Mouse (Mus musculus): ENCODE results near the gene Setd4. TPM values are rescaled to one million over a fixed set of nuclear protein-coding genes. Genes with fewer than 3 reads are reported as not detected.

Setd4 gene
- total RNA-seq, 1 experiment from 2014 or later = 12.5 TPM

DNA sequence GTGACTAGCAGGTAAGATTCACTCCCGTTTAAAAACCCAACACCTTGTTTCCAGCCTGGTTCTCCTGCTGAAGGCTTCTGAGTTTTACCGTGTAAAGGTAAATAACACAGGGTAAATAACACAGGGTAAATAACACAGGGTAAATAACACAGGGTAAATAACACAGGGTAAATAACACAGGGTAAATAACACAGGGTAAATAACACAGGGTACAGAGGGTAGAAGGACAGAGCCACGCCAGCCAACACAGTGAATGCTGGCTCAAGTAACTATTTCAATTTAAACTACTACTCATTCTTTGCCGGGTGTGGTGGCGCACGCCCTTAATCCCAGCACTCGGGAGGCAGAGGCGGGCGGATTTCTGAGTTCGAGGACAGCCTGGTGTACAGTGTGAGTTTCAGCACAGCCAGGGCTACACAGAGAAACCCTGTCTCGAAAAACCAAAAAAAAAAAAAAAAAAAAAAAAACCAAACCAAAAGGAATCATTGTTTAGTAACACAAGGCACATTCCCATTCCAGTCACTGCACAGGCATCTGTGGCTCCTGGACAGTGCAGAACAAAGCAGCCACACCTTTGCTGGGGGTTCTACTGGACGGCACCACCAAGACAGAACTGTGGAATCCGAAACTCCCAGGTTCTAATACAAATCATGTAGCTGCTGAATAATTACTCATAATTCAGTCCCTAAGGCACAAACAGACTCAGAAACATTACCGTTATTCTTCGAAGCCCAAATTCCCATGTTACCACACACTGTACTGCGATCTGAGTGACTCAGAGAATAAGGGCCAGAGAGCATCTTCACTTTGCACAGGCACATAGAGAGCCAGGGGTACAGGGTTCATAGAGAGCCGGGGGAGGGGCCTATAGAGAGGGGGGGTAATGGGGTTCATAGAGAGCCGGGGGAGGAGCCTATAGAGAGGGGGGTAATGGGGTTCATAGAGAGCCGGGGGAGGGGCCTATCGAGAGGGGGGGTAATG is 12.1 kb downstream of the Setd4 start:
- DNase-seq = no peak

DNA sequence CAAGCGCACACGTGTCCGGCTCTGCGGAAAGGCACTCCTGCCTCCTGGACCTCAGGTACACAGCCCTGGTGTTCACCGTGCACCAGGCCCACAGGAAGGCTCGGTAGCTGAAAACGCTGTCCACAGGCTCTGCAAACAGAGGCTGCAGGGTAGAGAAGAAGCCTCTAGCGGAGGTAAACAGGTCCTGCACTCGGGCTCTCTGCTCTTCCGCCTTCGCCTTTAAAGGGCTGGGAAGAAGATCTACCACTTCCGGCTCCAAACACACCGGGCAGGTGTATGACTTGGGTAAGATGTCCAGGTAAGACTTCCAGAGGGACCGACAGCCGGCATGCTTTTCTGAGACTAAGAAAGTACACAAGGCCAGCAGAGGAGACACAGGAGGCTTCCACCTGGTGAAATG is 12.9 kb downstream of the Setd4 start:
- no peak for DNase-seq

DNA sequence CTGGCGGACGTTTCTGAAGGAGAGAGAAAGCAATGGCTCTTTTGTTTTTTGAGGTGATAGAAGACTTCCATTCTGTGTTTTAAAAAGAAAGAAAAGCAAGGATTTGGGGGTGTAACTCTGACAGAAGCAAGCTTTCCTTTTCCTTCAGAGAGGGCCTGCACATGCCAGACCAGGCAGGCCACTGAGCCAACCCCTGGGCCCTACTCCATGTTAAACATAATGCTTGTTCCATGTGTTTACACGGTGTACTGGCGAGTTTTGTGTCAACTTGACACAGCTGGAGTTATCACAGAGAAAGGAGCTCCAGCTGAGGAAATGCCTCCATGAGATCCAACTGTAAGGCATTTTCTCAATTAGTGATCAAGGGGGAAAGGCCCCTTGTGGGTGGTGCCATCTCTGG is 15.6 kb downstream of the Setd4 start:
- no peak for DNase-seq

DNA sequence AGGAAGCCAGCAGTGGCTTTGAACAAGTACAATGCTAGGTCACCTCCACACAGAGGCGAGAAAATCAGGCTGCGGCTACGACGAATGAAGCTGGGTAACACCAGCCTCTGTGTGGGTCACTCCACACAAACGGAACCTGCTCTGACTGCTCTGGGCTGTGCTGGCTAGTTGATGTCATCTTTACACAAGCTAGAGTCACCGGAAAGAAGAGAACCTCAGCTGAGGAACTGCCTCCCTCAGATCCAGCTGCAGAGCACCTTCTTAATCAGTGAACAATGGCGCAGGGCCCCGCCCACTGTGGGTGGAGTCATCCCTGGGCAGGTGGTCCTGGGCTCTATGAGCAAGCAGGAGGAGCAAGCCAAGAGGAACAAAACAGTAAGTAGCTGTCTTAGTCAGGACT is 17.5 kb downstream of the Setd4 start:
- DNase-seq = no peak

DNA sequence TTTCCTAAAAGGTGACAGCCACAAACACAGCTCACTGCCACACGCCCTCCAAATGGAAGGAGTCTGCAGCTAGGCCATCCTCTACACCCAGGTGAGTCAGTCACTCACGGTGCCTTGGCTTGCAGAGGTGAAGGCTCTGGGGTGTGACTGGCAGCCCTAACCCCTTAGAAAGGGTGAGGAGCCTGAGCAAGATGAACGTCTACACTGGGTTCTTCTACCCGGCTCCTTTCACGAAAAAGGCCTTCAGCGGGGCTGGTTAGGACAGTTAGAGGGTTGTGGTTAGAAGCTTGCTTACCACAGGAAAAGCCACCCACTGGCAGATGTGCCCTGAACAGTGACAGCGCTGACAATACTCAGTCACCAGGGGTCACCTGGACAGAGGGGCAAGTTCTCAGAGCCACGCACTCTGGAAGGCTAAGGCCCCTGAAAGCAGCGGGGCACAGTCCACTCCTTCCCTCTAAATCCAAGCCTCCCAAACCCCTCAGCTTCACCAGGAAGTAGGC is 18.1 kb downstream of the Setd4 start:
- no peak for DNase-seq

DNA sequence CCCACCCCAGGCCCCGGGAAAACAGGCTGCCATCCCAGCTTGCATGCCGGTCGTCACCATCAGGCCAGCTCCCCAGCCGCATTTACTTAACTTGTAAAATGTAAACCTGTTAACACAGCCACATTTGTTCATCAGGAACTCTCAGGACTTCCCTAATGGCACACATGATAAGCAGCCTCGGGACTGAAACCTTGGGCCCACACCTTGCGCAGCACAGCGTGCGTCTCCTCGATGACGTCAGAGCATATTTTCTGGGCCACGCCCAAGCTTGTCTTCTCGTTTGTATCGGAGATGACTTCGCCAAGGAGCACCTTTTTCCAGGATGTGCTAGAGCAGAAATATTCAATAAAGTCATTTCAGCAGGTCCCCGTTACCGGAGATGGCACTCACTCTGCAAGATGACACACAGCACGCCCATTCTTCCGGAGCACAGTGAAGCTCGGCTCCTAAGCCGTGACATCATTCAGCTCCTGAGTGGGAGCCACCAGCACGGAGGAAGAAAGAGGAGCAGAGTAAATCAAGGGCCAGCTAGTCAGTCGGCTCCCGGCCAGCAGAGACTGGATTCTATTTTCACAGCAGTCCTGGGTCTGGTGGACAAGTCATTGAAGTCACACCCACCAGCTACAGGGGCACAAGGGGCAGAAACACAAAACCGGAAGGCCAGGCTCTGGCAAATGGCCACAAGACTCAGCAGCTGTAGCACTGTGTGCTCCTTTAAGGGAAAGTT is 18.7 kb downstream of the Setd4 start:
- DNase-seq = no peak

DNA sequence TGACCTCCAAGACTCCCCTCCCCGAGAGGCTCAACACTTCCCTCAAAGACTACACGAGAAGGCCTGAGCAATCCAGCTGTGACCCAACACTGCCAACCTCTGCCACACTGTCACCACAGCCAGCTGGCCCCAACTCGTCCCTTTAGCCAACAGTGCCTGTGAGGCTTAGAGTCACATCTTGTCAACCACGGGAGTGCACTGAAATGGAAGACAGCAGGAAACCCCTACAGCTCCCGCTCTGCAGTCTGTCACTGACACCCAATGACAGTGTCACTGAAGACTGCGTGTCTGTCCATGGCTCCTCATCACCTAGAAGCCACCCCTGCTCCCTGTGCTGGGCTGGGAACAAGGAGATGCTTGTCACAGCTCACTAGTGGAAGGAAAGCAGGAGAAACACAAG is 22.7 kb downstream of the Setd4 start:
- DNase-seq = no peak

DNA sequence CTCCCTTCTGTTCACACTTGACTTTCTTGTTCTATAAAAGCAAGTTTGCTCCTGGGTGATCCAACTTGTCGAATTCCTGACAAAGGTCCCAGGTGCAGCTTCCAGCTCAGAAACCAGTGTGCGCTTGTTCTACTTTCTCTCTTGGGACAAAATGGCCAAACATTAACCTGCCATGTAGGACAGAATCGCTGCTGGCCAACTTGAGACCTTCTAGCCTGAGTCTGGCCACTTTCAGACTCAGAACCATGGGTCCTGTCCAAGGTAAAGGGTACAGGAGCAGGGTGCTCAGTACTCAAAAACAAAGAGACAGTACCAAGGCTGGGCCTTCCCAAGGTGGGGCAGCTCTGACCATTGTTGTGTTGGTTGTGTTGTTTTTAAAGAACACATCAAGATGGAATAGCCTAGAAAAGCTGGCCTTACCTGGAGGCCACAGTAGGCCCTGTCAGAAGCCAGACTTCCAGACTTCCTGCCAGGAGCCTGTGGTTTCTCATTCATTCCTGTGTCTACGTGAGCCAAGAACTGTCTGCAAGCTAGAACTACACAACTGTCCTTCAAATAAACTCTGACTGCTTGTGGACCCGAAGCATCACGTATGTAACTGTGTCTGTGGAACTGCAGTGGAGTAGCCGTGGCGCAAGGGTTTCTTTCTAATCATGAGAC is 25.4 kb downstream of the Setd4 start:
- no peak for DNase-seq

DNA sequence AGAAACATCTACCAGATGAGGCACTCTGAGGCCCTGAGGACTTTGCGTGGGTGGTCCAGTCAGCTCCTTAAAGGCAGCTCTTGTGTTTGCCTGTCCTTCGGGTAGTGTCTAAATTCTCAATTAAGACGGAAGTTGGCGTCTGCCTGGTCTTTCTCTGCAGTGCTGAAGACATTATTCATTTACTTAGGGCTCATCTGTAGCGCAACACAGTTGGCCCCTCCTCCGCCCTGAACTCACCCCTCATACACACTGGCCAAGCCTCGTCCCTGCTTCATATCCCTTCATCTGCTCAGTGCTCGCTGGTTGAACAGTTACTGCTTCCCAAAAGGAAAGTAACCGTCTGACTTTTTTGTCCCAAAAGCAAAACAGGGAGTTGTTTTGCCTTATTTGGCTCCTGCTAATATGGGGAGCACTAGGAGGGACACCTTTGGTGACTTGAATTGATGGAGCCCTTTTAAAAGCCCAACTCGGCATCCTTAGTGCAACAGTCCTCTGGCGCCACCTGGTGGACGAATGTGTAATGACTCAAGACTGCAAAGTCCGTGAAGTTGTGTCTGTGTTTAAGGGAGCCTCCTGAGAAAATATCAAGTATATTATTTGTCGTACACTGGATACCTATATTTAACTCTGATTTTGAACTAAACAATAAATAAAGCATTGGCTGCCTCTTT is 27.3 kb downstream of the Setd4 start:
- DNase-seq = peak; percentile 83

DNA sequence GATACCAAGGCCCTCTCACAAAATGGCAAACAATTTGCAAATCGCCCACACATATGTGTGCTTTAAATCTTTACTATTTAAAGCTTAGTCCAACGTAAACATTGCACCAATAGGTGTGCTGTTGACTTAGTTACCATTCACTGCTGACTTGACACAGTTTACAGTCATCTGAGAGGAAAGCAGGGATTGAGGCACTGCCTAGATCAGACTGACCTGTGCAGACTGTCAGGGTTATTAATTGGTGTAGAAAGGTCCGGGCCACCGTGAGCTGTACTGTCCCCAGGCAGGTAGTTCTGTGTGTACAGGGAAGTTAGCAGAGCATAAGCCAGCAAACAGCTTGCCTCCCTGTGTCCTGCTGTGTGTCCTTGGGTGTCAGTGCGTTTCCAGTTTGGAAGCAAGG is 28.3 kb downstream of the Setd4 start:
- no peak for DNase-seq

DNA sequence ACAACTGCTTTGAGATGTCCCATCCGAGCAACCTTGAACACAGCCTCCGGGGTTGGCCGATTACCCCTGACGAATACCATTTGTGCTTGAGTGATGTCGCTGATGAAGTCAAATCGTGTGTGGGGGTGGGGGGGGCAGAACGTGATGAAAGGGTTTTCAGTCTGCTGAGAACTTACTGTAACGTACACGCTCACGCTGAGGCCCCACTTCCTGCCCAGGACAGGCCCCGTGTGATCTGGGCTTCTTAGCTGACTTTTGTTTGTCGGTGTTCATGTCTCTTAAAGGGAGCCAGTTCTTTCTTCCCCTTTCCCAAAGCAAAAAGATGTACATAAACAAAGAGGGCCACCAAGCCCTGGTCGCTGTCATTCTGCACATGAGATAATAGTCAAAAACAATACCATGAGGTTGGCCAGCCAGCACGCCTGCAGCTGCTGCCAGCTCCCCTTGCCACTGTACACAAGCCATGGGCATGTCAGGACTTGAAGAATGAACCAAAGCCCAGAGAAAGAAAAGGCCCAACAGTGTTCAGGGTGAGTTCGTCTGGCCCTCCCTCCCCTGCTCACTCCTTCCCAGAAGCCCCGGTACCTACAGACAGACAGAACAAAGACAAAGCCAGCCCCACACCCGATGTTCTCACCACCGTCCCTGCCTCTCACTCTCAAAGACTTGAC is 29.2 kb downstream of the Setd4 start:
- DNase-seq = no peak

DNA sequence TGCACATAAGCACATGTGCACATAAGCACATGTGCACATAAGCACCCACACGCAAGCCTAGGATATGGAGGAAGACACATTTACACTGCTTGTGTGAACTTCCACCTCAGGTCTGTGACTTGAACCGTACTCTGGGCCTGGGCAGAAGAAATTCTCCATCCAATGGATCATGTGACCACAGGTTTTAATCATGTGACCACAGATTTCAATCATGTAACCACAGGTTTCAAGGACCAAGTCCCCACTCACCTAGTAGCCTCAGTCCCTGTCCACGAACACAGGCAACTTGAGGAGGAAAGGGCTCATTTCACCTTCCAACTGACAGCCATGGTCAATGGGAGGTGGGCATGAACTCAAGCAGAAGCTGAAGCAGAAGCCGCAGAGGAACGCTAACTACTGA is 30.4 kb downstream of the Setd4 start:
- no peak for DNase-seq

DNA sequence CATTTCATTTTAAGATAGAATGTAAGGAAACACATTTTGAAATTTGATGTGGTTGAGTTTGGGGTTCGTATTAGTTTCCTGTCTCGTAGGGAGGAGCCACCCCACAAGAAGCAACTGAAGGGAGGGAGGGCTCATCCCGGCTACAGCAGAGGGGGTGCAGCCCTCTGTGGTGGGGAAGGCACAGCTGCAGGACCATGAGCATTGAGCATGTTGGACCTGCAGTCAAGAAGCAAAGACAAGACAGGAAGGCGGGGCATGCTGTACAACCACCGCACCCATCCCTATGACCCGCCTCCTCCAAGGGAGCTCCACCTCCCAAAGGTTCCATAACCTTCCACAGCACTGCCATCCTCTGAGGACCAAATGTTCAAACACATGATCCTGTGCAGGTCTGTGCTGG is 31.5 kb downstream of the Setd4 start:
- DNase-seq = no peak

DNA sequence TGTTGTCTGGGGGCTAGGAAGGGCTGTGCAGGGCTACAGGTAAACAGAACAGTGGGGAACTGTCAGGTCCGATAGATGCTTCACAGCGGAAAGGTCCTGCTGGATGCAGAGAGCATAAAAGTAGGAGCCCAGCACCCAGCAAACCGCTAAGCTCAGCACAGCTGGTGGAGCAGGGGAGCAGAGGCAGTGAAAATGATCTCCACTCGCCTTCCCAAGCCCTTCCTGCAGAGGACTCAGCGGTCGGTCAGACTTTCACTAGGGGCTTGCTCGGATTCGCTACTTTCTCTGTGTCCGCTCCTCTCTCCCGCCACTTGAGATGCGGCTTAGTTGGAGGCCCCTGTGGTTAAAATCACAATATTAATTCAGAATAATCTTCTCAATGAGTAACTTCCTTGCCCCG is 45.4 kb downstream of the Setd4 start:
- DNase-seq = no peak

DNA sequence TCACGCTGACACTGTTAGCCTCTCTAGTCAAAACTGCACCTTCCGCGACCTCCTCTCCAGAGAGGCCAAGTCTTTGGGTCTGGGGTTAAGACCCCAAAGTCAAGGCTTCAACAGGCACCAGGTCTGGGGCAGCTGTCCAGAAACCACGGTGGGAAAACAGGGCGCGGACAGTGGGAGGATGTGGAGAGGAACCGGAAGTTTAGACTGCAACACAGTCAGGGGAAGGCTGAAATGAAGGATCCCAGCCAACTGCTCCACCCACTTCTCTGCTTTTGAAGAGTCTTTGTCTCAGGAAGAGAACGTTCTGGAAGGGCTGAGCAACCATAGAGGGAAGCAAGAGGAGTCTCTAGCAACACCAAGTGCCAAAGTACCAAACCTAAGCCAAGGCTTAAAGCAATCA is 46.2 kb downstream of the Setd4 start:
- DNase-seq = no peak

DNA sequence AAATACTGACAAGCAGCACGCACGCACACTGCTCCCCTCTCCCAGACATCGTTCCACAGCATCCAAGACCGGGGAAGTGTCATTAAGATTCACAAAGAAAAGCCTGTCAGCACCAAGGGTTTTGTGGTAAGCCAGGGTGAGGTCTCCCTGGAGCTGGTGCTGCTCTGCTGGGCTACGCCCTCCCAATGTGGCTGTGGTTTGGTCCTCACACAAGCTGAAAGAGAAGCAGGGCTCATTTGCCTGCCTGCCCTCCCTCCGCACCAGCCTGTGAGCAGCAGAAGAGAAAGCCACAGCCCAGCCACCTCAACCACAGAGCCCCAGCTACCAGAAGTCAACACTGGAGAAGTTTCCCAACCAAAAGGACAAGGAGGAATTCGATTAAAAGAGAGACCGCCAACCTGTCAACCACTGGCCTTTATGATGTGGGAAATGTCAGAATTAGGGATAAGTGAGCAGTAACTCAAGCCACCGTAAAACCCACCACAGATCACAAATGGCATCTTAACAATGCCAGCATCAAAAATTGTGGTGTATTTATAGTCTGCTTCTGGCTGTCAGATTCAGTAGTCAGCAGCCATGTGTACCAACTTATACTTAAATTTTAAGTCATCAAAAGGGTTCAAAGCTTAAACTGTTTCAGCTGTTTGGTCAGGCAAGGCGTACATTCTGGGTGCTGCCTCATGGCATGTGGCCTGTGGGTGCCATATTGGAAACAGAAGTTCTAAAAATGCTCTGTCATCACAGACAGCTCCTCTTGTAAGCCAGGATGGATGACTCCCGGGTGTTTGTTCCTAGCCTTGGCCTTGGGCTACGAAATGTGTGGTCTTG is 51.0 kb downstream of the Setd4 start:
- no peak for DNase-seq

DNA sequence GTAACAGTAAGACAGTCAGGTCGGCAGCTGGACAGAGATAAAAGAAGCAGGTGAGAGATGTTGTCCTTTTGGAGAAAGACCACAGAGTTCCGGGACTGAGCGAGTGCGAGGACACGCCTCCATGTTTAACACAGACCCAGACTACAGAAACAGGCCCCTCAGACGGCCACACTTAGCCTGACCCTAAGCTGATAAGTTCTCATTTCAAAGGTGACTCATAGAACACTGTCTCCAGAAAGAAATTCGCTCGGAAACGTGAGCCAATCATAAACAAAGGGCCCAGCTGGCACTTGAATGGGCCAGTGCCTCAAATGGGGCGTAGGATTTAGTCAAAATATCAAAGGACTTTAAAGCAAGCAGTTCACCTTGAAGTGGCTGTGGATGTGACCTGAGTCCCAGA is 54.6 kb downstream of the Setd4 start:
- no peak for DNase-seq

DNA sequence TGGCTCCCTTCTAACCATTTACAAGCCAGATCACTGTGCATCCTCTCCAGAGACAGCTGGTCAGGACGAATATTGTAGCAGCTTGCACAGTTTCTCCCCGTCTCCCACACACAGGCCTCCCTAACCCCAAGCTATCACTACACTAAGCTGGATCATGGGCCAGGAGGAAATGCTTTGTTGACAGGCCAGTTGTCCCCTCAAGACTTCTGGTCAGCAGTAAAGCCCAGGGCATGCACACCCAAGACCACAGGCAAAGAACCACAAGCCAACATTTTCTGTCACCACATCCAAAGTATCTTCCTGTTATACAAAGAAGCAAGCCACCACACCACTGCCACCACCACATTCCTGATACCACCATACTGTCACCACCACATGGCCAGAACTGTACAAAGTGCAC is 55.8 kb downstream of the Setd4 start:
- no peak for DNase-seq

DNA sequence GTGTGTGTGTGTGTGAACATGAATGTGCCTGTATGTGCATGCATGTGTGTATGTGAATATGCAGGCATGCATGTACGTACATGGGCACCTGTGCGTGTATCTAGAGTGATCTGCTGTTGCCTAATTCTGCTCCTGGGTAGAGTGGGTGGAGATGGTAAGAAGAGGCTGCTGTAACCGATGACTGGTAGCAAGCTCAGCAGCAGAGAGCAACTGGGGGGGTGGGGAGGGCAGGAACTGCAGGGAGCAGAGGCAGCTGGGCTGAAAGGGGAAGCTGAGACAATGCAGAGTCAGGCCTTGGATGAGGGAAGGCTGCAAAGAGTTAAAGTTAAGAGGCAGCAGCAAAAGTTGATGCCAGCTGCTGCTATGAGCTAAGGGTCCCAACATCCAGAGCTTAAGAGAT is 56.7 kb downstream of the Setd4 start:
- no peak for DNase-seq

DNA sequence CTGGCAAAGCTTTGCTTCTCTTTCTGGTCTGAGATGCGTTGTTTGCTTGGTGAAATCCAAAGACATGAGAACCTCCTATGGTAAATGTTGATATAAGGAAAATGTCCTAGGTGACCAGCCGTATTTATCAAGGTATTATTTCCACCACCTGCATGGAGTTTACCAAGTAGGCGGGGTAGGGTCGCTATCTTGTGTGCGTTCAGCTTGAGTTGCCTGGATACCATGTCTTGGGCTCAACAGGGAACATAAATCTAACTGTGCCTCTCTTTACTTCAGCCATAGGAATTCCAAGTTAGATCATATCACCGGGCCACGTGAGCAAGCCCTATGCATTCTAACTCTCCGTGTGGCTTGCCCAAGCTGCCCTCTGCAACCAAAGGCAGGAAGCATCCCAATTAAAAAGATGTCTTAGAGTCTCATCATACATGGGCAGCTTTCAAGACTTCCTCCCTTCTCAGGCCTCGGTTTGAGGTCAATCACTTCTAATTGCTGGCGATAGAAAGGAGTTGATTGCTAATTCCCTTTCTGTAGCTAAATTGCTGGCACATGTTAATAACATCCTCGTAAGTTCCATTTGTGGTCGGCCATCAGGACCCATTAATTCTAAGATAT is 57.4 kb downstream of the Setd4 start:
- no peak for DNase-seq
